Comparison of ENCODE assay signal across 8 mouse cellular contexts in the genomic region with DNA sequence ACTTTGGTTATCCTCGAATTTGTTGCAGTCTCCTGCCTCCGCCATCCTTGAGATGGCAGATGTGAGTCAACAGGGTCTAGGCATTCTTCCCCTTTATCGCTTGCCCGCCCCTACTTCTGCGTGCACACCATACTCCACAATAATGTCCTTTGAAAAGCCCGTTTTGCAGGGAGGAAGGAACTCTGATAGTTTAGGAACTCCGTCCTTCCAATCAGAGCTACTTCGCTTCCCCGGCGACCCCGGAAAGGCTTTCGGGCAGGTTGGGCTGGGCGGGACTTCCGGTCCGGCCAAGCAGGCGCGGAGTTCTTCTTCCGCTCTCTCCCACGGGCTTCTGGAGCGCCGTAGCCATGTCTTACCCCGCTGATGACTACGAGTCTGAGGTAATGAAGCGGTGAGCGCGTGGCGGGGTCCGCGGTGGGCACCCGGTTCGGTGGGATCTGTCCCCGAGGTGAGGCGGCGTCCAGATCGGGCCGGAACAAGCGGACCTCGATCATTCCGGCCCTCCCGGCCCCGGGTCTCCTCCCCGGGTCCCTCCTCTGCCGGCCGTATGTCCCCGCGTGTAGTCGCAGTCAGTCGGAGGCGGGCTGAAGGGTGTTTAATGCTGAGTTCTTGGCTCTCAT. TPM values are rescaled to one million over a fixed set of nuclear protein-coding genes. Genes with fewer than 3 reads are reported as not detected.
A peak's percentile ranks its signal among the peaks of the same experiment; 100 is the strongest.
DNase-seq lines count a peak whose midpoint lies in the region; ATAC-seq and TF ChIP-seq lines count a peak whose summit lies in the region.

Eif3l (plus strand) TSS at position 267 of the 620 bp plus-strand sequence.

- peak within 1 kb of the TSS; percentile 85 for H3K9ac ChIP-seq in heart, embryonic 11.5 days (ENCODE audit: low read depth, low read length)
- H3K9ac ChIP-seq in kidney, embryonic 16.5 days (replicated peaks; ENCODE audit: low read length) = peak within 1 kb of the TSS; percentile 87
- peak within 1 kb of the TSS; percentile 84 for H3K9ac ChIP-seq in liver, embryonic 12.5 days
- H3K9ac ChIP-seq in stomach, embryonic 15.5 days = peak within 1 kb of the TSS; percentile 81

- WGBS in heart, embryonic 11.5 days (ENCODE audit: insufficient replicate concordance) = 1% methylated on average over 49 of the region's 49 CpGs
- under 1% methylated on average over 49 of the region's 49 CpGs for WGBS in kidney, embryonic 16.5 days
- under 1% methylated on average over 49 of the region's 49 CpGs for WGBS in liver, embryonic 12.5 days (ENCODE audit: insufficient replicate concordance)
- WGBS in stomach, embryonic 15.5 days = under 1% methylated on average over 49 of the region's 49 CpGs

- H3K79me2 ChIP-seq in C2C12 (ENCODE audit: control insufficient read depth, insufficient read depth) = peaks cover 49% of the 10 kb centered on the region

- peak within 1 kb of the TSS; percentile 90 for H3K4me2 ChIP-seq in heart, embryonic 11.5 days
- H3K4me2 ChIP-seq in kidney, embryonic 16.5 days (replicated peaks; ENCODE audit: low read depth, low read length) = peak within 1 kb of the TSS; percentile 90
- peak within 1 kb of the TSS; percentile 94 for H3K4me2 ChIP-seq in liver, embryonic 12.5 days
- H3K4me2 ChIP-seq in stomach, embryonic 15.5 days = peak within 1 kb of the TSS; percentile 74

- peak within 1 kb of the TSS; percentile 73 for H3K27ac ChIP-seq in heart, embryonic 11.5 days (ENCODE audit: low read depth, low read length)
- H3K27ac ChIP-seq in kidney, embryonic 16.5 days (ENCODE audit: low read length) = peak within 1 kb of the TSS; percentile 92
- H3K27ac ChIP-seq in liver, embryonic 12.5 days = peak within 1 kb of the TSS; percentile 81
- peak within 1 kb of the TSS; percentile 79 for H3K27ac ChIP-seq in stomach, embryonic 15.5 days

- no peaks in the 10 kb centered on the region for H3K9me3 ChIP-seq in heart, embryonic 11.5 days (replicated peaks; ENCODE audit: control insufficient read depth, low read length)
- H3K9me3 ChIP-seq in kidney, embryonic 16.5 days (ENCODE audit: low read length) = no peaks in the 10 kb centered on the region
- no peaks in the 10 kb centered on the region for H3K9me3 ChIP-seq in liver, embryonic 12.5 days (replicated peaks)
- no peaks in the 10 kb centered on the region for H3K9me3 ChIP-seq in stomach, embryonic 15.5 days

- peak; percentile 95 for DNase-seq in brain, adult 2 months (ENCODE audit: low read depth, low spot score)
- peak; percentile 65 to 72 for DNase-seq in natural killer cell, adult 2 months (ENCODE audit: low spot score in 2 of 2)

- H3K27me3 ChIP-seq in C2C12 (ENCODE audit: control insufficient read depth, insufficient read depth, insufficient read length) = no peaks in the 10 kb centered on the region
- no peaks in the 10 kb centered on the region for H3K27me3 ChIP-seq in heart, embryonic 11.5 days (ENCODE audit: control insufficient read depth, insufficient read depth, low read length)
- H3K27me3 ChIP-seq in kidney, embryonic 16.5 days (ENCODE audit: insufficient read depth, low read length) = no peaks in the 10 kb centered on the region
- H3K27me3 ChIP-seq in liver, embryonic 12.5 days (replicated peaks) = no peaks in the 10 kb centered on the region
- no peaks in the 10 kb centered on the region for H3K27me3 ChIP-seq in stomach, embryonic 15.5 days (replicated peaks)

- H3K4me1 ChIP-seq in heart, embryonic 11.5 days (ENCODE audit: control insufficient read depth, insufficient read depth, low read length) = peaks cover 11% of the 10 kb centered on the region
- H3K4me1 ChIP-seq in kidney, embryonic 16.5 days (ENCODE audit: insufficient read depth, low read length) = peaks cover 15% of the 10 kb centered on the region
- peaks cover 30% of the 10 kb centered on the region for H3K4me1 ChIP-seq in liver, embryonic 12.5 days
- H3K4me1 ChIP-seq in stomach, embryonic 15.5 days = peaks cover 16% of the 10 kb centered on the region

- H3ac ChIP-seq in C2C12 (ENCODE audit: control insufficient read depth, insufficient read length, low read depth) = peak within 1 kb of the TSS; percentile 93

- peaks cover 29% of the 10 kb centered on the region for H3K79me3 ChIP-seq in C2C12 (ENCODE audit: low read depth)

- peak; percentile 94 for ATAC-seq in erythroblast, adult 5-6 weeks (replicated peaks; ENCODE audit: low FRiP score, poor library complexity, severe bottlenecking)
- peak; percentile 79; the same call in 1 of the 2 replicates for ATAC-seq in heart, embryonic 11.5 days (replicated peaks; ENCODE audit: insufficient number of reproducible peaks, low FRiP score, low TSS enrichment)
- peak; percentile 87 for ATAC-seq in kidney, embryonic 16.5 days (ENCODE audit: low FRiP score, low TSS enrichment)
- ATAC-seq in liver, embryonic 12.5 days = peak; percentile 87
- peak; percentile 86; the same call in 1 of the 2 replicates for ATAC-seq in stomach, embryonic 15.5 days (ENCODE audit: insufficient read depth, low FRiP score, low read depth)

- peak within 1 kb of the TSS; percentile 100 for H3K4me3 ChIP-seq in C2C12 (ENCODE audit: insufficient read depth, poor library complexity, severe bottlenecking)
- H3K4me3 ChIP-seq in heart, embryonic 11.5 days (ENCODE audit: low read depth, low read length) = peak within 1 kb of the TSS; percentile 98
- peak within 1 kb of the TSS; percentile 97 for H3K4me3 ChIP-seq in kidney, embryonic 16.5 days (ENCODE audit: low read length)
- H3K4me3 ChIP-seq in liver, embryonic 12.5 days = peak within 1 kb of the TSS; percentile 86
- peak within 1 kb of the TSS; percentile 92 for H3K4me3 ChIP-seq in stomach, embryonic 15.5 days (replicated peaks)

- no peak for TF ChIP-seq CTCF in C2C12 (IDR thresholded peaks at IDR 0.05; ENCODE audit: control insufficient read depth, insufficient read depth, insufficient read length)

- peaks cover 41% of the 10 kb centered on the region for H3K36me3 ChIP-seq in C2C12 (ENCODE audit: control insufficient read depth, insufficient read depth)
- peaks cover 25% of the 10 kb centered on the region for H3K36me3 ChIP-seq in heart, embryonic 11.5 days (ENCODE audit: control insufficient read depth, insufficient read depth, low read length)
- H3K36me3 ChIP-seq in kidney, embryonic 16.5 days (ENCODE audit: insufficient read depth, low read length) = peaks cover 37% of the 10 kb centered on the region
- H3K36me3 ChIP-seq in liver, embryonic 12.5 days = peaks cover 43% of the 10 kb centered on the region
- H3K36me3 ChIP-seq in stomach, embryonic 15.5 days = peaks cover 35% of the 10 kb centered on the region

TF ChIP-seq in C2C12, 6 proteins besides CTCF, POLR2A, EP300 and RAD21:
- TF ChIP-seq MYOD1 (IDR thresholded peaks at IDR 0.05; ENCODE audit: control insufficient read depth, insufficient read length, low read depth) (no peak), MAX (IDR thresholded peaks at IDR 0.05) (peak; percentile 63), MYOG (IDR thresholded peaks at IDR 0.05; ENCODE audit: control insufficient read depth, extremely low read depth, insufficient read length) (no peak), FOSL1 (IDR thresholded peaks at IDR 0.05; ENCODE audit: insufficient read depth, low read length, poor library complexity, severe bottlenecking) (no peak), USF1 (IDR thresholded peaks at IDR 0.05; ENCODE audit: low read depth) (no peak), CEBPB (IDR thresholded peaks at IDR 0.05; ENCODE audit: low read depth) (no peak)

RNA-seq across cellular contexts. Expression of gene Eif3l, which starts in this region (rescaled TPM):
- 369 TPM for polyA plus RNA-seq in C2C12 (2012; fragmentation: generic; extraction: Trizol)
- 29.4 and 47.6 TPM in 2 replicates for total RNA-seq in erythroblast, adult 5-6 weeks (2015; ENCODE audit: low replicate concordance)
- total RNA-seq in erythroblast, adult 5-6 weeks (2017; ENCODE audit: low replicate concordance) = 51.3 and 56.2 TPM in 2 replicates
- polyA plus RNA-seq in heart, embryonic 11.5 days (2014; fragmentation: Nextera tagmentation; extraction: Ambion mirVana) = 166 and 189 TPM in 2 replicates
- polyA plus RNA-seq in kidney, embryonic 16.5 days (2015; fragmentation: Nextera tagmentation; extraction: Ambion mirVana) = 254 and 260 TPM in 2 replicates
- 188 and 201 TPM in 2 replicates for polyA plus RNA-seq in liver, embryonic 12.5 days (2016; fragmentation: Nextera tagmentation; extraction: Ambion mirVana)
- polyA plus RNA-seq in stomach, embryonic 15.5 days (2015; fragmentation: Nextera tagmentation; extraction: Ambion mirVana) = 200 and 222 TPM in 2 replicates

Comparison
In these comparisons a context has a peak if more than half of its experiments do, and no peak if none do; other contexts are left out.
1. Peak in every context shown above with its lines: DNase-seq, ATAC-seq, H3K4me3 ChIP-seq and H3K27ac ChIP-seq.